ENCODE assay signal across 9 mouse cellular contexts in the genomic region with DNA sequence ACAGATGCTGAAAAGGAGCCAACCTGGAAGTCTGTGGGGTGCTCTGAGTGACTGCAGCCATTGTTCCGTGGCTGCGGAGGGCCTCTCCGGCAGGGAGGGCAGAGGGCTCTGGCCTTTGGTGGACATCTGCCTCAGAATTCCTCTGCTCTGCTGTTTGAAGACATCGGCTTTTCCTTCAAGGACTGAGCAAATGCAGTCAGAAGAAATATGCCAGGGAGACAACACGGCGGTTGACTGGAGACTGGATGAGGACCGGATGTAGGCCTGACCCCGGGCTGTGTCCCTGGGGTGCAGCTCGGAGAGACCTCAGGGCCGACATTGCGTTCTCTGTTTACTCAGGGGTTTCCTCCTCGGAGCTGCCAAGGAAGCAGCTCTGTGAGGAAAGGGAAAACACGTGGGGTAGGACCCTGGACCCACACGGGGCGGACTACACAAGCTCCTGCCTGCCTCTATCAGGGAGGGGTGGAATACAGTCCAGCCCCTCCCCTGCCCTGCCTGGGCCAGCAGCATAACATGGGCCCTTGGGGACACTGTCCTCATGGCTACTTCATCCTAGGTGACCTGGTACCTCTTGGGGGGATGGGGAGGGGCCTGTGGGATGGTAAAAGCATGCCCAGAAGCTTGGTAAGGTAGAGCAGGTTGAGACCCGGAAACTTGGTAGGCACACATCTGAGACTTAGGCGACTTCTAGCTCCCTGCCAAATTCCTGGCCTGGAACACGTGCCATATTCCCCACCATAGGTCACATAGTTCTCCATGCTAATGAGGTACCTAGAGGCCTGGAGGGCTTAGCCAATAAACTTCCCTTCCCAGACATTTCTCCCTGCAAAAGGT.
DNase-seq lines count a peak whose midpoint lies in the region; ATAC-seq and TF ChIP-seq lines count a peak whose summit lies in the region.
"Had no signal": no experiment of that assay in that cellular context is flagged by ENCODE, and none has a peak within 500 bp of the region (broad histone marks: within the 10 kb centered on the region; RNA-seq: fewer than 3 reads in every experiment).

No protein-coding gene starts in this region.

- no peak overlapping the region for H3K4me2 ChIP-seq in embryonic facial prominence, embryonic 12.5 days (replicated peaks)
- H3K4me2 ChIP-seq in limb, embryonic 13.5 days (replicated peaks), result no peak overlapping the region

- H3K4me1 ChIP-seq in ES-E14 (ENCODE audit: control insufficient read depth in 2 of 2, insufficient read depth in 2 of 2, low read length in 2 of 2, poor library complexity in 1 of 2), result peaks cover 0 to 4% of the 10 kb centered on the region in 2 experiments; a peak in 1 of 4 replicates
- H3K4me1 ChIP-seq in embryonic facial prominence, embryonic 12.5 days, result peaks cover 16% of the 10 kb centered on the region
- peaks cover 22% of the 10 kb centered on the region for H3K4me1 ChIP-seq in limb, embryonic 13.5 days
- H3K4me1 ChIP-seq in olfactory bulb, adult 2 months (ENCODE audit: control insufficient read depth, insufficient read depth, low read length), result peaks cover 8% of the 10 kb centered on the region; the same call in 1 of the 2 replicates

- in situ Hi-C loops in ES-E14 (cut with MboI; ENCODE audit: low sequenced_read_pairs in 2 of 2, unreplicated experiment in 2 of 2), result no loop called here

- no peaks in the 10 kb centered on the region for H3K27me3 ChIP-seq in embryonic facial prominence, embryonic 12.5 days
- no peaks in the 10 kb centered on the region for H3K27me3 ChIP-seq in limb, embryonic 13.5 days

- H3K27ac ChIP-seq in ES-E14 (ENCODE audit: insufficient read depth, low read depth, low read length, poor library complexity, severe bottlenecking), result no peak overlapping the region
- H3K27ac ChIP-seq in embryonic facial prominence, embryonic 12.5 days, result peak overlapping the region; percentile 66; the same call in 1 of the 2 replicates
- peak overlapping the region; percentile 74 for H3K27ac ChIP-seq in limb, embryonic 13.5 days
- 0 out of 2 replicates have a peak overlapping the region, but pooled peaks have one; percentile 29 for H3K27ac ChIP-seq in olfactory bulb, adult 2 months (ENCODE audit: insufficient read depth, low read depth, low read length)

- no peak for TF ChIP-seq CTCF in olfactory bulb, adult 2 months (IDR thresholded peaks at IDR 0.05; ENCODE audit: insufficient read depth, low read depth, low read length)

- 39% methylated on average over 18 of the region's 18 CpGs for whole genome bisulfite sequencing in embryonic facial prominence, embryonic 12.5 days
- WGBS in limb, embryonic 13.5 days, result 69% methylated on average over 18 of the region's 18 CpGs
- WGBS in olfactory bulb, adult 2 months, result 80% methylated on average over 18 of the region's 18 CpGs

- H3K9me3 ChIP-seq in ES-E14 (ENCODE audit: control insufficient read depth, insufficient read depth, low read depth, low read length), result no peaks in the 10 kb centered on the region
- no peaks in the 10 kb centered on the region for H3K9me3 ChIP-seq in embryonic facial prominence, embryonic 12.5 days
- no peaks in the 10 kb centered on the region for H3K9me3 ChIP-seq in limb, embryonic 13.5 days
- H3K9me3 ChIP-seq: G1E had no signal

- ATAC-seq in embryonic facial prominence, embryonic 12.5 days (ENCODE audit: insufficient number of reproducible peaks, insufficient read depth, low FRiP score, low TSS enrichment), result no peak
- ATAC-seq in limb, embryonic 13.5 days (ENCODE audit: low FRiP score, low read depth), result no peak; the same call in 1 of the 2 replicates

- no peaks in the 10 kb centered on the region for H3K36me3 ChIP-seq in ES-E14 (ENCODE audit: control insufficient read depth, insufficient read depth, low read length, poor library complexity, severe bottlenecking)
- H3K36me3 ChIP-seq in embryonic facial prominence, embryonic 12.5 days, result no peaks in the 10 kb centered on the region
- H3K36me3 ChIP-seq in limb, embryonic 13.5 days, result no peaks in the 10 kb centered on the region
- H3K36me3 ChIP-seq: G1E had no signal

- intact Hi-C loops in heart, postnatal 14 days (cut with DNase I), result loop anchor here (5.0 kb wide), 3 partner anchors 34 to 114 kb away; no protein-coding TSS in a partner anchor

- TF ChIP-seq POLR2A in olfactory bulb, adult 2 months (IDR thresholded peaks at IDR 0.05; ENCODE audit: insufficient read depth, low read depth, low read length), result no peak

- no peak overlapping the region for H3K4me3 ChIP-seq in ES-E14 (ENCODE audit: insufficient read depth in 1 of 2, low read depth in 1 of 2, low read length in 2 of 2, poor library complexity in 1 of 2, severe bottlenecking in 1 of 2)
- H3K4me3 ChIP-seq in embryonic facial prominence, embryonic 12.5 days, result no peak overlapping the region
- no peak overlapping the region for H3K4me3 ChIP-seq in limb, embryonic 13.5 days
- no peak overlapping the region for H3K4me3 ChIP-seq in olfactory bulb, adult 2 months (ENCODE audit: insufficient read depth, low read depth, low read length)

- no peak for DNase-seq in ES-E14 (ENCODE audit: low read depth, low spot score)
- peak; percentile 76 to 80 for DNase-seq in heart, postnatal 14 days
- no peak for DNase-seq in layer of hippocampus, adult 9-11 months
- DNase-seq in retina, embryonic 14.5 days (ENCODE audit: low spot score), result no peak
- no peak for DNase-seq in right cerebral cortex, adult 2 months (ENCODE audit: low spot score in 2 of 2)

- H3K9ac ChIP-seq in ES-E14 (ENCODE audit: insufficient read depth, low read depth, low read length, poor library complexity, severe bottlenecking), result 0 out of 2 replicates have a peak overlapping the region, but pooled peaks have one; percentile 4
- H3K9ac ChIP-seq in embryonic facial prominence, embryonic 12.5 days, result no peak overlapping the region
- no peak overlapping the region for H3K9ac ChIP-seq in limb, embryonic 13.5 days

TF ChIP-seq in ES-E14, 5 proteins besides CTCF, POLR2A, EP300 and RAD21:
- no peak for TF ChIP-seq CHD2 (IDR thresholded peaks at IDR 0.05; ENCODE audit: low read depth, low read length)
- no peak for TF ChIP-seq ZC3H11A (IDR thresholded peaks at IDR 0.05; ENCODE audit: borderline replicate concordance, low read depth, low read length)
- TF ChIP-seq HCFC1 (IDR thresholded peaks at IDR 0.05; ENCODE audit: borderline replicate concordance, insufficient read depth, low read length), result no peak
- no peak for TF ChIP-seq ZNF384 (IDR thresholded peaks at IDR 0.05; ENCODE audit: low read depth, low read length)

Comparison
In these comparisons a context has a peak if more than half of its experiments do, and no peak if none do; other contexts are left out.
1. DNase-seq: peak in heart, postnatal 14 days (2 of 2); none in ES-E14 (single experiment), layer of hippocampus, adult 9-11 months (single experiment), retina, embryonic 14.5 days (single experiment) and right cerebral cortex, adult 2 months (0 of 2).